Mouse (Mus musculus): ENCODE results near the gene Rab4b. TPM values are rescaled to one million over a fixed set of nuclear protein-coding genes. Genes with fewer than 3 reads are reported as not detected.

The Rab4b gene
- total and polyA plus RNA-seq, 2 experiments from 2014 or later, result 60.5 to 138 TPM

- peaks cover 27% of the 10 kb centered on the region for H3K4me1 ChIP-seq (ENCODE audit: insufficient read depth, low read length)
- H3K36me3 ChIP-seq (ENCODE audit: insufficient read depth, low read length), result peaks cover 8% of the 10 kb centered on the region
- H3K9me3 ChIP-seq (ENCODE audit: low read length), result no peaks in the 10 kb centered on the region
- H3K4me2 ChIP-seq (ENCODE audit: low read depth, low read length, poor library complexity, severe bottlenecking), result peak overlapping the region; percentile 69
- DNase-seq (ENCODE audit: low spot score) (no peak), ATAC-seq (ENCODE audit: low FRiP score) (0 out of 2 replicates have a peak, but pooled peaks have one; percentile 3)
- TF ChIP-seq CTCF (IDR thresholded peaks at IDR 0.05), result no peak
- H3K27ac ChIP-seq (ENCODE audit: low read depth, low read length), result no peak overlapping the region
- peak overlapping the region; percentile 82 for H3K4me3 ChIP-seq (ENCODE audit: low read depth, low read length)
- H3K9ac ChIP-seq (replicated peaks; ENCODE audit: low read length, poor library complexity, severe bottlenecking), result peak overlapping the region; percentile 94
- H3K27me3 ChIP-seq (ENCODE audit: insufficient read depth, low read length), result no peaks in the 10 kb centered on the region
- 73% methylated on average over 23 of the region's 23 CpGs for WGBS
Observed at GRCm38 (mm10) chr7:27165007-27165655, 13.6 kb downstream of the Rab4b start.

- WGBS, result 80% methylated on average over 33 of the region's 33 CpGs
- peaks cover 8% of the 10 kb centered on the region for H3K36me3 ChIP-seq (ENCODE audit: insufficient read depth, low read length)
- no peak for DNase-seq (ENCODE audit: low spot score)
- H3K27me3 ChIP-seq (ENCODE audit: insufficient read depth, low read length), result no peaks in the 10 kb centered on the region
- H3K27ac ChIP-seq (ENCODE audit: low read depth, low read length), result no peak overlapping the region
- no peak for ATAC-seq (ENCODE audit: low FRiP score)
- peak overlapping the region; percentile 29; the same call in 1 of the 2 replicates for H3K9ac ChIP-seq (replicated peaks; ENCODE audit: low read length, poor library complexity, severe bottlenecking)
- H3K4me3 ChIP-seq (ENCODE audit: low read depth, low read length), result peak overlapping the region; percentile 12
- no peaks in the 10 kb centered on the region for H3K9me3 ChIP-seq (ENCODE audit: low read length)
- H3K4me2 ChIP-seq (ENCODE audit: low read depth, low read length, poor library complexity, severe bottlenecking), result peak overlapping the region; percentile 69
- no peak for TF ChIP-seq CTCF (IDR thresholded peaks at IDR 0.05)
- H3K4me1 ChIP-seq (ENCODE audit: insufficient read depth, low read length), result peaks cover 29% of the 10 kb centered on the region
Observed at GRCm38 (mm10) chr7:27164112-27164947, 14.4 kb downstream of the Rab4b start.

GRCm38 (mm10) chr7:27163450-27163805, 15.3 kb downstream of the Rab4b start:
- no peak for TF ChIP-seq CTCF (IDR thresholded peaks at IDR 0.05)
- DNase-seq (ENCODE audit: low spot score) (no peak), ATAC-seq (ENCODE audit: low FRiP score) (no peak)
- H3K4me2 ChIP-seq (ENCODE audit: low read depth, low read length, poor library complexity, severe bottlenecking), result peak overlapping the region; percentile 69
- peak overlapping the region; percentile 12; the same call in 1 of the 2 replicates for H3K4me3 ChIP-seq (ENCODE audit: low read depth, low read length)
- H3K9ac ChIP-seq (replicated peaks; ENCODE audit: low read length, poor library complexity, severe bottlenecking), result peak overlapping the region; percentile 29; the same call in 1 of the 2 replicates
- peaks cover 14% of the 10 kb centered on the region for H3K36me3 ChIP-seq (ENCODE audit: insufficient read depth, low read length)
- no peak overlapping the region for H3K27ac ChIP-seq (ENCODE audit: low read depth, low read length)
- 84% methylated on average over 5 of the region's 5 CpGs for WGBS
- no peaks in the 10 kb centered on the region for H3K27me3 ChIP-seq (ENCODE audit: insufficient read depth, low read length)
- peaks cover 29% of the 10 kb centered on the region for H3K4me1 ChIP-seq (ENCODE audit: insufficient read depth, low read length)
- no peaks in the 10 kb centered on the region for H3K9me3 ChIP-seq (ENCODE audit: low read length)

- ATAC-seq (ENCODE audit: low FRiP score), result no peak
- Histone ChIP-seq H3K27ac (ENCODE audit: low read depth, low read length) (no peak overlapping the region), H3K4me1 (ENCODE audit: insufficient read depth, low read length) (peaks cover 29% of the 10 kb centered on the region), H3K4me3 (ENCODE audit: low read depth, low read length) (0 out of 2 replicates have a peak overlapping the region, but pooled peaks have one; percentile 12), H3K4me2 (ENCODE audit: low read depth, low read length, poor library complexity, severe bottlenecking) (peak overlapping the region; percentile 69), H3K9me3 (ENCODE audit: low read length) (no peaks in the 10 kb centered on the region), H3K36me3 (ENCODE audit: insufficient read depth, low read length) (peaks cover 20% of the 10 kb centered on the region), H3K27me3 (ENCODE audit: insufficient read depth, low read length) (no peaks in the 10 kb centered on the region), H3K9ac (replicated peaks; ENCODE audit: low read length, poor library complexity, severe bottlenecking) (peak overlapping the region; percentile 29; the same call in 1 of the 2 replicates)
- TF ChIP-seq CTCF (IDR thresholded peaks at IDR 0.05), result no peak
- 79% methylated on average over 5 of the region's 5 CpGs for WGBS
- DNase-seq (ENCODE audit: low spot score), result no peak
Observed at GRCm38 (mm10) chr7:27162780-27163449, 15.8 kb downstream of the Rab4b start.

- Histone ChIP-seq H3K4me1 (ENCODE audit: insufficient read depth, low read length) (peaks cover 29% of the 10 kb centered on the region), H3K27me3 (ENCODE audit: insufficient read depth, low read length) (no peaks in the 10 kb centered on the region), H3K4me2 (ENCODE audit: low read depth, low read length, poor library complexity, severe bottlenecking) (no peak overlapping the region), H3K4me3 (ENCODE audit: low read depth, low read length) (no peak overlapping the region), H3K36me3 (ENCODE audit: insufficient read depth, low read length) (peaks cover 25% of the 10 kb centered on the region), H3K9me3 (ENCODE audit: low read length) (no peaks in the 10 kb centered on the region), H3K9ac (replicated peaks; ENCODE audit: low read length, poor library complexity, severe bottlenecking) (no peak overlapping the region), H3K27ac (ENCODE audit: low read depth, low read length) (no peak overlapping the region)
- no peak for TF ChIP-seq CTCF (IDR thresholded peaks at IDR 0.05)
- DNase-seq (ENCODE audit: low spot score) (no peak), ATAC-seq (ENCODE audit: low FRiP score) (no peak)
- 92% methylated on average over 4 of the region's 4 CpGs for WGBS
Observed at GRCm38 (mm10) chr7:27161744-27162143, 17.0 kb downstream of the Rab4b start.

Data from midbrain, postnatal 0 days (tissue).